Mouse (Mus musculus): Measurements from ENCODE around the gene Hic2. TPM values are rescaled to one million over a fixed set of nuclear protein-coding genes. Genes with fewer than 3 reads are reported as not detected.

The Hic2 gene
- total RNA-seq, 2 experiments from 2014 or later, result 1.4 to 1.7 TPM

DNA sequence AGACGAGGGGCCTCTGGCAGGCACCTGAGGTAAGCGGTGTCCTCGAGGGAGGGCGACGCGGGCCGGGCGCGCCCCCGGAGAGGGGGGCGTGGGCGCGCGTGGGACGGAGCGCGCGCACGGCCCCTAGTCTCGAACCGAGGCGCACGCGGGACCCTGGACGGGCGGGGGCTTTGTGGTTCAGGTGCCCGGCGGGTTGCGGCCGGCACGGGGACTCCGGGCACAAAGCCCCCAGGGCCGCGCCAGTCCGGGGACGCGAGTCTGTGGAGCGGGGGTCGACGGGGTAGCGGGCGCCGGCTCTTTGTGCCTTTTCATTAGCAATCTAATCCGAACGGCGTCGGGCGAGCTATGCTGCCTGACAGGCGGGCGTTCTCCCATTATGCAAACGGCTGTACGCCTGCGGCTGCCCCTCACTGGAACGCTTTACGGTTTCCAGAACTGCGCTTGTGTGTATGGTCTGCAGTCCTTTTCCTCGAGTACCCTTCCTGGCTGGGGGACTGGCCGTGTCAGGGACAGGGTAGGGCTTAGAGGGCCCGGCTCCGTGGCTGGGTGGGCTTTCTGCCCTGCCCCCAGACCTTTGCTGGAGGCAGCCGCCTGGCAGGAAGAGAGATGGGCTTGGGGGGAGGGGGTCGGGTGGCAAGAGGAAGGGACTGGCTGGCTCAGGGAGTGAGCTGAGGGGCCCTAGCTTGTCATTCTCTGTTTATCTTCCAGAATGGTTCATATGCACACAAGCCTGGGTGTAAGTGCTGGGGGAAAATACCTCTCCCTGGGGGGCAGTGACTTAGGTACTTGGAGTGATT lies 528 bp downstream of the Hic2 start:
- peak; percentile 14 for DNase-seq (ENCODE audit: low spot score)

DNA sequence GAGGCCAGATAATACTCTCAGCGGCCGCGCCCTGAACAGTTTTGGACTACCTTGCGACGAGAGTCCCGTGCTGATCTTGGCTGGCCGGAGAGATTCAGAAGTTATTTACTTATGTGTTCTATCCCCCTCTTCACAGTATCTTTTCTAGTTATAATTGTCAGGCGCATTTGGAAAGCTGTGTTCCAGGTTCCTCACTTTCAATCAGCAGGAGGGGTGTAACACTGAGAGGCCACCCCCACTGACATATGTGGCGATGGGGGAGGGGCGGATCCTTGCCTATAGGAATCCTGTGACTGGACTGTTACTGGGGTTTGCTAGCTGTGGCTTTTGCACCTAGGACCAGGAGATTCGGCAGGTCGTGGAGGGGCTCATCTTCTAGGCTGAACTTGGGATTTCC lies 1.1 kb downstream of the Hic2 start:
- no peak for DNase-seq (ENCODE audit: low spot score)

DNA sequence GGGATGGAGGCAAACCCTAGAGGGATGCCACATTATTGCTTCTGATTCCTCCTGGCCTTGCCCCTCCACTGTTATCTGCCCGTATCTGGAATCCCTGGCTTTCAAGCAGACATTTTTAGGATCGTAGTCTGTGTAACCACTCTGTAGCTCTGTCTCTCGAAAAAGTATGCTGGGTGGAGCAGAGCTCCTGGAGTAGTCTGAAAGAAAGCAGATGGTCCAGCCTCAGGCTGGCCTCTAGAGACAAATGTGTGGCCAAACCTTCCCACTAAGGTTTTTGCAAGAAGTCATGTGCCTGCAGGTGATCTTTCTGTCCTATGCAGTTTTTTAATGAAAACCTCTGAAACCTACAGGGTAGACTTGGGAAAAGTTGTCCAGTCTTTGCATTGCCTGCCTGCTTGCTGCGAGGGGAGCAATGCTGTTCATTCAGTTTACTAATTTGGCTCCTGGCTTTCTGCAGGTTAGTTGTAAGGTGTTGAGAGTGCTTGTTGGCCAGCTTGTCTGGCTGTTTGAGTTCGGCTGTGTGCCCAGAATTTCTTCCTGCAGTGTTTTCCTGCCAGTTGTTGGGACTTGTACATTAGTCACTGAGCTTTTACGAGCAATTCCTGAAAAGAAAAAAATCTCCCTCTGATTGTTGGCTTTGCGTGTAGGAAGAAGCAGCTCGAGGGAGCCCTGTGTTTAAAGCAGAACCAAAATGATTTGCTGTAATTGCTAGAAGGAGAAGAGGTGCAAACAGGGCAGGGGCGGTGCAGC lies 1.7 kb downstream of the Hic2 start:
- no peak for DNase-seq (ENCODE audit: low spot score)

DNA sequence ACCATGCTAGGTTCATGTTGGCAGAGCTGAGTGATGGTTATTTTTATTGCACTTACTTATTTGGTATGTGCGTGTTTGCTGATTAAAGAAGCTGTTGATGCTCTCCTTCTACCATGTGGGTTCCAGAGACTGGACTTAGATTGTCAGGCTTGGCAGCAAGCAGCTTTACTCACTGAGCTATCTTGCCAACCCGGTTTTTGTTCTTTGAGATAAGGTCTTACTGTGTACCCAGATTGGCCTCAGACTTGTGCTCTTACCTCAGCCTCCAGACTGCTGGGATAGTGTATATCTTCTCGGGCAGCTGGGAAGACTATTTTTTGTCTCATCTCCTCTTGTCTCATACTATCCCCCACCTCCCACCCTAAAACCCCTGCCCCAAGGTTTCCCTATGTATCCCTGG lies 4.3 kb downstream of the Hic2 start:
- no peak for DNase-seq (ENCODE audit: low spot score)

DNA sequence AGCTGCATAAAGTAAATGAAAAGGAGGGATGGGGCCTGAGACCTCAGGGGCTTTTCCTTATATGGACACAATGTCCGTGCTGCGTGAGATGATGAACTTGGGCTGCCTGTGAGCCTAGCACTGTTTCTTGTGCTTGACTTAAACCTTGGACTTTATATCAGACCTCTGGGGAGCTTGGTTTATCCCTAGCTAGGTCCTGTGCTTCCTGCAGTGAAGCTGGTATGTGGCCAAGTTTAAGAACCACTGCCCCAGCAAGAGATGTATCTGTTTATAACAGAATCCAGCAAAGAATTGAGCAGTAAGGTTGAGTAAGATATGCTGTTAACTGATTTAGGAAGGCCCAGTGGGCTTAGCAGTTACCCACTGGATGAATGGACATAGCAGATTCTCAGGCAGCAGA lies 6.0 kb downstream of the Hic2 start:
- no peak for DNase-seq (ENCODE audit: low spot score)

DNA sequence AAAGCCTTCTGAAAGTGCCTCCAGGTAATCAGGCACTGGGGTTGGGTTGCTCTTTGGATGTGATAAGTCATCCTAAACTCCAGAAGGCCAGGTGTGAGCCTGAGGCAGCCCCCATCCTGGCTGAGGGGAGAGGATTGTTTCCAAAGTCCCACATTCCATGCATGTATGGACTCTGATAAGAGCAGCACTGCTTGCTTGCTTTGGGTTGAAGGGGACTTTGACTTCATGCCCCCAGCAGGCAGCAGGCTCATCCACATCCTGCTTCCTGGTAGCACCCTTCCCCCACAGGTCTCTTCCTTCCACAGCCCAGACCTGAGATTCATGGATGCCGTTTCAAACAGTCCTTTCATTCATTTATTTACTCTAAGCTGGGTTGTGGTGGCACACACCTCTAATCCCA lies 10.4 kb downstream of the Hic2 start:
- no peak for DNase-seq (ENCODE audit: low spot score)

DNA sequence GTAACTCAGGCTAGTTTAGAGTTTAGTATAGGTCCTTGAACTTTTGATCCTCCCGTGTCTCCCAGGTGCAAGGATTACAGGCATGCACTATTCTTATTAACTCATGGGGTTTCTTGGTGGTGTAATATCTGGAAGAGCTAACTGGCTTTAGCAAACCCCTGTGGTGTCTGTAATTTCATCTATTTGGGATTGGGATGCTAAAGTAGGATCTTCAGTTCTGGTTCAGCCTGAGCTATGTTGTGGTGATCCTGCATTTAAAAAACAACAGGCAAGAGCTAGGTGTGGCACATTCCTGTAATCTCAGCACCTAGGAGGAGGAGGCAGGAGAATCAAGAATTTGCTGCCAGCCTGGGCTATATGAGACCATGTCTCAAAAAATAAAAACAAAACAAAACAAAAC lies 11.6 kb downstream of the Hic2 start:
- no peak for DNase-seq (ENCODE audit: low spot score)

DNA sequence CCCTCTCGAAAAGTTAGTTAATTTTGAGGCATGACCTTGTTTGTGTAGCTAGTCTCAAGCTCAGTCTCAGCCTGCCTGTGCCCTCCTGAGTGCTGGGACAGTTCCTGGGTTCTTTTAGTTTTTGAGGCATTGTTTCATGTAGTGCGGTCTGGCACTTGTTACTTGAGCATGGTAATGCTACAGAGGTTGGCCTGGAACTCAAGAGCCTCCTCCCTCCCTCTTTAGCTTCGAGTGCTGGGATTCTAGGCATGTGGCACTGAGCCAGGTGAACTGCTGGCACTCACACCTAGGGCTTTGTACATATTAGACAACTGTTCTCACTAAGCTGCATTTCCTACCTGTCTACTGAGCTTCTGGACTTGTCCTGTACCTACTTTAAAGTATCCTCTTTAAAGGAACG lies 14.4 kb downstream of the Hic2 start:
- no peak for DNase-seq (ENCODE audit: low spot score)

DNA sequence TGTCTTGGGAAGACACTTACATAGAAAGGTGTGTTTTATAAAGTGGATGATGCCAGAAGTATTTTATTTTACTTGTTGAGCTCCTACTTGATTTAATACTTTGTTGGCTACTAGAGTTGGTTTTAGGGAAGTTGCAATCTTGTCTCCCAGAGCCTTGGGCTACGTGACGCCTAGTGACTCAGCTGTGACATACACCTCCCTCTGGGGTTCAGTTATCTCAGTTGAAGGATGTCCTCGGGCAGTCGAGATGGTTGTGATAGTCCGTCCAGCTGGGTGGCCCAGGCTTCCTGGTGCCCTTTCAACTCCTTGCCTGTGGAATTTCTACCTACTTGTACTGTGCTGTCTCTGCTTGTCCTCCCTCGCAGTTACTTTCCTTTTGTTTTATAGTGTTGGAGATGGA lies 15.8 kb downstream of the Hic2 start:
- no peak for DNase-seq (ENCODE audit: low spot score)

DNA sequence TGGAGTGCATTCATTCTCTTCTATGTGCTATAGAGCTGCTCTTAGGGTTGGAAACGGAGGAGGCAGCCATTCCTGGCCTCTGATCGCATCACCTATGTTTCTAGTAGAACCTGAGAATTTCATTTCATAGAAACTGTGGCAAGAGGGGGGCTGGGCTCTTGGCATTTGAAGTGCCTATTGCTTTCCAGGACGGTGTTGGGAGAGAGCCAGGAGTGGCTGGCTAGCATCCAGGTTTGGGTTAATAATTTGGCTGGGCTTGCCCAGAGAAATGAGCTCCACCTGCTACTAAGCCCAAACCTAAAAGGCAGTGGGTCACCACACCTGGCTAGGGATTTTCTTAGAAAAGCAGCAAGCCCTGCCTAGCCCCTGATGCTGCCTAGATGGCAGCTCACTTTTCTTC lies 18.2 kb downstream of the Hic2 start:
- DNase-seq (ENCODE audit: low spot score), result peak; percentile 43

DNA sequence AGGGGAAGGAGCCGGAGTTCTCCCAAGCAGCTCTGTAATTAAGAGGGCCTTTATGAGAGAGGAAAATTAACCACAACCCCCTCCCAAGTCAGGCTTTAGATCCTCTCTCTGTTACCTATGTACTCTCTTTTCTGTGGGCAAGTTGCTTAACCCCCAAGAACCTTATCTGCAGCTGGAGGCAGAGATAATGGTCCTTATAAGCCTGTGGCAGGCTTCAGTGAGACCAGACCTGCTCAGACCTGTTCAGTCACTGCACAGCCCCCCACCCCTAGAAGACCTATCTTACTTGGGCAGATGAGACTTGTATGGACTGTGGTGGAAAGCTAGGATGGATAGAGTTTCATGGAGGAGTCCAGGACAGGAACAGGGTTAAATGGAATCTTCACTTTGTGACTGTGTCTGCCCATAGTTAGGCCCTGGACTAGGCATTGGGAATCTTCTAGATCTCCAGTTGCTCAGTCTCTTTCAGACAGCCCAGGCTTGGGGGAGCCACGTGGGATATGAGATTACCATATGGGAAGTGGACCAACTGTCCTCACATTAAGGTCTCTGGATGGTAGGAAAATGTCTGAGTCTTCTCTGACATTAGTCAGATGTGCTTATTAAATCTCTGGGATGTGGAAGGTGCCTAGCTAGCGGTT lies 18.8 kb downstream of the Hic2 start:
- DNase-seq (ENCODE audit: low spot score), result no peak

DNA sequence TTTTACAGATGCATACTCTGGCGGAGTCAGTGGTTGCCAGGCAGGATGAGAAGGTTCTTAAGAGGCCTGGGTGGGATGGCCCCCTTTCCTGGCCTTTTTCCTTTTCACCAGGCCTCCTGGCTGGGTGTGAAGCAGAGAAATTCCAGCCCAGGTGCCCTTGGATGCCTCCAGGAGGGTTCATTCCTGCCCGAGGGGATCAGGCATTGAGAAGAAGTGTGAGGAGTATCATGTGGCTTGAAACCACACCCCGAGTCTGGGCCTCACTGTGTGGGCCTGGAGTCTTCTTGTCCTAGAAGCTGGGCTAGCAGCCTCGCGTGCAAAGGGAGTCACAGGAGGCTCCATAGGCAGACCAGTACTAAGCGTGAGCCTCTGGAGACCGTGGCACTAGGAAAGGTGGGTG lies 19.5 kb downstream of the Hic2 start:
- DNase-seq (ENCODE audit: low spot score), result no peak

DNA sequence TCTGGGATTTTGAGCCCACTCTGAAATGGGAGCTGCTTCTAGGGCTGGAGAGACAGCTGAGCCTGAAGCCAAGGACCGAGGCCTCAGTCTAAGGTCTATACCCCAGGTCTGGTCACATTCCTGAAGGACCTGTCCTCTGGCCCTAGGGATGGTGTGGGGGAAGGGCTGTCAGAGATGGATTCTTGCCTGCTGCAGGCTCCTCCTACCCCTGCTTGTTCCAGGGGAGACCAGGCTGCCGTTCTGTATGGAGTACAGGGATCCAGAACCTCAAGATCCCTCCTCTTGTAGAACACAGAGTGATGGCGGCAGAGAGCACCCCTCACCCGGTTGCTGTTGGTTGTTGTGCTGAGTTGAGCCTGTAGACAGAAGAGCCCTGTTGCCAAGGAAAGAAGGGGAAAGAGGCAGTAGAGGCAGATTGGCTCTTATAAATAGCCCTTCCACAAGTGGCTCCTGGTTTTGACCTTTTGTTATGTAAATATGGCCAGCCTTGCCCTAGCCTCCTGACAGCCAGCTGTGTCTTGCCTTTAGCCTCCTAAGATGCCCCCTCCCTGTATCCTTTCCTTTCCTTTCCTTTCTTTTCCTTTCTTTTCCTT lies 20.7 kb downstream of the Hic2 start:
- DNase-seq (ENCODE audit: low spot score), result no peak

DNA sequence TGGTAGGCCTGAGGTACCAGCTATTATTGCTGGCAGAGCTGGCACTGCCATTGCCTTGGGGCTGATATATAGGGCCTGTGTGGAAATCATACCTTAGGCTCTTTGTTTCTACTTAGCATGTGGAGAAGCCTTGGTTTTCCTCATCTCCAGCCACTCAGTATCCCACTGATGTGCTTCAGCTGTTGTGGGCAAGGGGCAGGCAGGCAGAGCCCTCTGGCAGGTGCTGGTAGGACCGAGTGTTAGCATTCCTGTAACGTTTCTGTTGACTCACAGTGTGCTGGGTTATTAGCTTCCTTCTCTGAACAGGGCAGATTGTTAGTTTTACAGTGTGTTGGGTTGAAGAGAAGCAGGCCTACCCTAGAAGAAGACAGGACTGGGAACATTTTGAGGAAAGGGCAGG lies 21.9 kb downstream of the Hic2 start:
- no peak for DNase-seq (ENCODE audit: low spot score)

DNA sequence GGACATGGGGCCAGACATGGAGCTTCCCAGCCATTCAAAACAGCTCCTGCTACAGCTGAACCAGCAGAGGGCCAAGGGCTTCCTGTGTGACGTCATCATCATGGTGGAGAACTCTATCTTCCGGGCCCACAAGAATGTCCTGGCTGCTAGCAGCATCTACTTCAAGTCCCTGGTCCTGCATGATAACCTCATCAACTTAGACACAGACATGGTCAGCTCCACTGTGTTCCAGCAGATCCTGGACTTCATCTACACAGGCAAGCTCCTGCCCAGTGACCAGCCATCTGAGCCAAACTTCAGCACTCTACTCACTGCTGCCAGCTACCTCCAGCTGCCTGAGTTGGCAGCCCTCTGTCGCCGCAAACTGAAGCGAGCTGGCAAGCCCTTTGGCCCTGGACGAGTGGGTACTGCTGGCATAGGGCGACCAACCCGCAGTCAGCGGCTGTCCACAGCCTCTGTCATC lies 24.0 kb downstream of the Hic2 start:
- peak; percentile 90 for DNase-seq (ENCODE audit: low spot score)

DNA sequence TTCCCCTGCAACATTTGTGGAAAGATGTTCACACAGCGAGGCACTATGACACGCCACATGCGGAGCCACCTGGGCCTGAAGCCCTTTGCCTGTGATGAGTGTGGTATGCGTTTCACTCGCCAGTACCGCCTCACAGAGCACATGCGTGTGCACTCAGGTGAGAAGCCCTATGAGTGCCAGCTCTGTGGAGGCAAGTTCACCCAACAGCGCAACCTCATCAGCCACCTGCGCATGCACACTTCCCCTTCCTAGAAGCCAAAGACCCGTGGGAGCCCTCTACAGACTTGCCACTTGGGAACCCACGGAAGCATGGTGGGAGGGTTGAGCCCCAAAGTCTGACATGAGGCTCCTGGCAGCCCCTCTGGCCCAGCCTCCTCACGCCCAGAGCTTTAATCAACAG lies 25.5 kb downstream of the Hic2 start:
- no peak for DNase-seq (ENCODE audit: low spot score)

DNA sequence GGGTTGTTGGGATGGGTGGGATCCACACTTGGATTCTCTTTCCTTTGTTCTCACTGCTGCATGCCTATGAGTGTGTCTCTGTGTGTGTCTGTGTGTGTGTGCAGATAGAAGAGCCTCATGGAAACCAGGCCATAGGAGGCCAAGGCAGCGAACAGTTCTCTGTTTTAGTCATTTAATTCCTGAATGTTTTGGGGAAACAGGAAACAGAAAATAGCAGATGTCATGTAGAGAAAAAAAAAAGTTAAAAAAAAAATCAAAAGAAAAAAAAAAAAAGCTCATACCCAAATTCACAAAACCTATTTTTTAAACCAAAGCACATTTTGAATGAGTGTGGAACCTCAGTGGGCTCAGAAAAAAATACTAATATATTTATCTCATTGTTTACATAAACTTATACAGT lies 28.0 kb downstream of the Hic2 start:
- no peak for DNase-seq (ENCODE audit: low spot score)

DNA sequence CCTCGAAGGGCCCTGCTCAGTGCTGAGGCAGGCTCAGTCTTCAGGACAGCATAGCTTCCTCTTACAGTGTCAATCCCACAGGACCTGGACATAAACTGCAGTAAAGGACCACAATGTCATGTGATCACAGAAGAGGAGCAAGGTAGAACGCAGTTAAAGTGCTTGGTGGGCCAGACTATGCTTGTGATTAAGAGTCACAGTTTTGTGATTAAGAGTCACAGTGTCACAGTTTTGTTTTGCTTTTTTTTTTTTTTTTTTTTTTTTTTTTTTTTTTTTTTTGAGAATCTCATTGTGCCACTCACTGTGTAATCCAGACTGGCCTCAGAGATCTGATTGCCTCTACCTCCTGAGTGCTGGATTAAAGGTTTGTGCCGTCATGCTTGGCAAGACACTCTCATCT lies 32.7 kb downstream of the Hic2 start:
- no peak for DNase-seq (ENCODE audit: low spot score)

DNA sequence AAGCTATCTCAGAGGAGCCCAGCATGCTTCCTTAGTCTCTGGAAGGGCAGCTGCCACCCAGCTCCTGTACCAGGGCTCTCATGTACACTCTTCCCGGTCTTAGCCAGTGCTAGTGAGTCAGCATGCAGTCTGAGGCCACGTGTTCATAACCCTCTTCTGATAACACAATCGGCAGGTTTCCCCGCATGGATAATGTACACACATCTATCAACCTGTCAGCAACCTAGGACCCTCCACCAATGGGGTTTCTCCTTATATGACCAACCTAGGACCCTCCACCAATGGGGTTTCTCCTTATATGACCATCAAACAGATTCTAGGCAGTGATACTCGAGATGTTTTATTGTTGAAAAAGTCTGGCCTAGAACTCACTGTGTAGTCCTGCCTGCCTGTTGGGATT lies 34.6 kb downstream of the Hic2 start:
- DNase-seq (ENCODE audit: low spot score), result no peak

DNA sequence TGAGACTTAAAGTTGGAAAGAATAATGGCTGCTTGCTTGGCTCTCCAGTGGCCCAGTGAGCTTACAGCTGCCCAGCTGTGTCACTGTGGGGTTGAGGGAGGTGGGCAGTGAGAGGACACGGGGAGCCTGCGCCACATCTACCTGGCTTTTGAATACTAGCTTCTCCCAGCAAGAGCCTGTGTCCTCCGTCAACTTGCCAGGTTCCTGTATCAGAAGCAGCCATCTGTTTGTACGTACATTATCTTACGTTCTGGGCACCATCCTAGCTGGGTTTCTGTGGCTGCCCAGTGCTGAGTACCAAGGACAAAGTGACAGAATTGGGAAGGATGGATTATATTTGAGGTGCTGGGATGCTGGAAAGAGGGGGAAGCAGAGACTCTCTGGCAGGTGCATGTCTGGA lies 36.5 kb downstream of the Hic2 start:
- no peak for DNase-seq (ENCODE audit: low spot score)

DNA sequence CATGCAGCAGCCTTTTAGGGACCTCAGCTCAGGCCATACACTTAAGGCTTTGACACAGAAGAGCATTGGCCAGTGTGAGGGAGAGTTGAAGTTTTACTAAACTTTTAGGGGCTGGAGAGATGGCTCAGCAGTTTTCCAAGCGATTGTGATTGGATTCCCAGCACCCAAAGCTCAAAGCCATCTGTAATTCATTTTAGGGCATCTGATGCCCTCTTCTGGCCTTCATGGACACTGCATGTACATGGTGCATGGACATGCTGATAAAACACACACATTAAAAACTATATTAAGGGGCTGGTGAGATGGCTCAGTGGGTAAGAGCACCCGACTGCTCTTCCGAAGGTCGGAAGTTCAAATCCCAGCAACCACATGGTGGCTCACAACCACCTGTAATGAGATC lies 37.8 kb downstream of the Hic2 start:
- peak; percentile 55 for DNase-seq (ENCODE audit: low spot score)

DNA sequence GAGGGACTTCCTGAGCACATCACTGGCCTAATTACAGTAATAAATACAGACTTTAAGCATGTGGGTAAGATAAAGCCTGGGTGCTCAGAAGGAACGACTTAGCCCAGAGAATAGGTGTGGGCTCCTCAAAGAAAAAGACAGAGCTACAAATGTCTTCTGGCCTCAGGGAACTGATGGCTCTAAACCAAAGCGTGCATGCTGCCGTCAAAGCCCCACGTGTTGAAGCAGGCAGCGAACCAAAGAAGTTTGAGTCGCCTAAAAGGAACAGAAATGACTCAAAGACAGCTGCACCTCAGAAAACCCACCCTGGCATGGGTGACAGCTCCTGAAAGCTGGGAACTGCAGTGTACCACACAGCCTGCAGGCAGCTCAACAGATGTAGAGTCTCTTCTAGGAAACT lies 38.5 kb downstream of the Hic2 start:
- no peak for DNase-seq (ENCODE audit: low spot score)
